Mouse (Mus musculus): ENCODE results near the gene Gabbr2.

Gene Gabbr2

DNA sequence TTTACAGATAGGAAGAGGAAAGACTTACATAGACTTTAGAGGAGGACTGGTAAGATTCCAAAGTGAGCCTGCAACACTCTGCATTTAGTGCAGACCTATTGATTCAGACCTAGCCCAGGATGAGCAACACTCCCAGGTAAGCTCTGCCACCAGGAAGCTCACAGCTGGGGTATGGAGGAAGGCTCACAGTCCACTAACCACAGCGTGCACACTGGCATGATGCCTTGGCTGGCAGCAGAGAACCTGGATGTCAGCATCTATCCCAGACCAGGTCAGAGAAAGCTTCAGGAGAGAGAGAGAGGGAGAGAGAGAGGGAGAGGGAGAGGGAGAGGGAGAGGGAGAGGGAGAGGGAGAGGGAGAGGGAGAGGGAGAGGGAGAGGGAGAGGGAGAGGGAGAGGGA lies 231.8 kb downstream of the Gabbr2 start:
- DNase-seq (ENCODE audit: low read depth): no peak

DNA sequence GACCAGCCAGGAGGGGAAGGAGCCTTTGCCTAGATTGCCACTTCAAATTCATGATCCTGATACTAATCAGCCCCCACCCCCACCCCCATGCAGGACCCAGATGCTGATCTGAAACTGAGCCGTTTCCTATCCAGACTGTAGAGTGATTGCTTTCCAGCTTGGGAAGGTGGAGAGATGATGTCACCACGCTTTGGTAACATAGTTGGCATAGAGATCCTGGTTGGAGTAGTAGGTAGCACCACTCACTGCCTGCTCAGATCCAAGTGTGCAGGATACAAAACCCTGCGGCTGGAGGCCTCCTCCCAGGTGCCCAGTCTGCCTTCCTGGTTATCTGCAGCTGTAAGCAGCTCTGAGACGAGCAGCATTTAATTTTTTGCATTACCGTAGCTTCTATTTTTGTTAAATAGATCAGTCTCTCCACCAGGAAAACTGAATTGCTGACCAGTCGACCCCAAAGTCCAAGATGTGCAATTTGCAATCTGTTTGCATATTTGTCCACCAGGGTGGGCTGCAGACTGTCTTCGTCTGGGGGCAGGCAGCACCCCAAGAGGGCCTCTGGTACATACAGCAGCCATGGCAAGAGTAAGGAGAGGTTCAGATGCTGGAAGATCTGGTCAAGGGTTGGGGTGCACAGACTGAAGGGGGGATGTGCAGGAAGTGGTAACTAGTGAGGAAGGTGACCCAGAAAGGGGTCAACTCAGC lies 233.2 kb downstream of the Gabbr2 start:
- no peak for DNase-seq (ENCODE audit: low read depth)

DNA sequence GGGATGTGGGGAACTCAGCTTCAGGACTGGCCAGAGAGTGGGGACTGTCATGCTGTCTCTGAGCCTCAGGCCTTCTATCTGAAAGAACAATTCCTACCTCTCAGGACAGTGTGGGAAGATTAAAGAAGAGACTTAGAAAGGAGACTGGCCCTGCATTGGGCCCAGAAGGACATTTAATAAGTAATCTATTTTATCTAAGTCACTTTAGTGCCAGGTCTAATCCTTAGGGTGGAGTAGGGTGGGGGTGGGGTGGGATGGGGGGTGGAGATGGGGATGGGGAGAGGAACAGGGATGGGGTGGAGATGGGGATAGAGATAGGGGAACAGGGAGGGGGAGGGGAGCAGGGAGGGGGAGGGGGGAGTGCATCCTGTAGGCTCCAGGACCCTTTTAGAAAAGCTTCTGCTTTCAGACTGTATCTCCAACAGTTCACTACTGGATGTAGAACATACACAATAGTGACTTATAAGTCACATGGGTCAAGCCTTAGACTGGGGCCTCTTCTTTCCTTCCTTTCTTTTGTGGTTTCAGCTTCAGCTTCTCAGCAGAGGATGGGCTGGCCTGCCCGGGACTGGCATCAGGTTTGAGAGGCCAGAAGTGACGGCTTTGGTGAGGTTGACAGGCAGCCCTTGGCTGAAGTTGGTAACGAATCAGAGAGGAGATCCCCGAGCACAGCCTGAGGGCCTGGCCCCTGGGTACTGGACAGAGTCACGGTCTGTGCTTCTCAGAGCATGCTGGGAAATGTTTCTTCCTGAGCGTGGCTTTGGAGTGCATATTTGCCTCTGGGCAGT lies 237.1 kb downstream of the Gabbr2 start:
- DNase-seq (ENCODE audit: low read depth): no peak

DNA sequence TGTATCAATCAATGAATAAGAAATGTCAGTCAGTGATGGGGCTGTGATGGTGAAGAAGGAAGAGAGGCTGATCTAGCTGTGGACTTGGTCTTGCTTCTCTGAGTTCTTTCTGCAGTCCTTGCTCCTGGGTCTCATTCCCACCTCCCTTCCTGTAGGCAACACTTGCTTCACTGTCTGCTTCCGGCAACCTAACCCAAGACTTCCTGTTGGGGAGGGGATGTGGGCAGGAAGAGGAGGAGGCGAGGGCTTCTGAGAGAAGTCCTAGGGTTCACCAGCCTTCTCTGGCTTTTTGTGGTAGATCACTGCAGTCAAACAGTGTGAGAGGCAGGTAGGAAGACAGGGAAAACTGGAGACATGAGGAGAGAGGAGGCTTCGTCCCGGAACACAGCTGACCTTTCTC lies 239.4 kb downstream of the Gabbr2 start:
- DNase-seq (ENCODE audit: low read depth): no peak

DNA sequence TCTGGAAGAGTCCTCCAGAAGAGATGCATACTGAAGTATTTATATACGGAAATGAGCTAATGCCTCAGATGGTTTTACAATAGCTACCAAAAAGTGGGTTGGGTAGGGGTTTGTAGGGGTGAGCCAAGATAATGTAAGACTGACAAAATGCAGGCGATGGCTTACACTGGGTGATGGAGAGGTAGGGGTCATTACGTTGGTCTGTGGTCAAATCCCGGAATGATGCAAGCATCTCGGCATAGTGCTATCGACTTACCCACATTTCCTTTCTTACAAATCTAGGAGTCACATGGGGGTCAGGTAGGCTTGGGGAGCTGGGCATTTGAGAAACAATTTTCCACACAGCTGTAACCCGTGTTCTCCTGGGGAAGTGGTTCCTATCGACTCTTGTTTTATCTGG lies 242.7 kb downstream of the Gabbr2 start:
- no peak for DNase-seq (ENCODE audit: low read depth)

DNA sequence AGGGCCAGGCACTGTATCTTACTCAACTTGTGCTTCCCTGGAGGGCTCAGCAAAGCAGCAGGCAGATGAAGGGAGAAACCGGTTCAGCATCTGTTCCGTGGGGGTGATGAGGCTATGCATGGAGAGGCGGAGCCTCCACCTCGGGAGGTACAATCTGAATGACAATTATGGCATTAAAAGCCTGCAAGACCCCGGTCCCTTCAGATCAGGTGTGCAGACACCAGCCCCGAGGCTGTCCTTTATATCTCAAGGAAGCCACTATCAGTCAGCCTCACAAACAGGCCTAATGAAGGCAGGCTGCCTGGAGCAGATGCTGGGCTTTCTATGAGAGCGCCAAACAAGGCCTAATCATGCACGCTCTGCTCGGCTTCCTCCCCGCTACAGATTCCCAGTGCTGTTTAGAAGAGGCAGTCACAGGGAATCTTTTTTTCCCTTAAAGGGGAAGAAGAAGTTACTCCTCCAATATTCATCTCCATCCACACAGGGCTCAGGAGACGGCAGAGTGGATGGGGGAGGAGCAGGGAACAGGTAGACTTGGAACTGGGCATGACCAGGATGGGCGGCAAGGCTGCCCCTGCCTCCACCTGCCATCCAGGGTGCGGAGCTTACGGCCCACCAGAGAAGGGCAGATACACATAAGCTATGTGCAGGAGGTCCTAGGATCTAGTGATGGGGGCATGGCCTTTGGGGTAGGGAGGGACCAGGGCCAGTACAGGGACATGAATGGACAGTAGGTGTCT lies 244.5 kb downstream of the Gabbr2 start:
- no peak for DNase-seq (ENCODE audit: low read depth)

DNA sequence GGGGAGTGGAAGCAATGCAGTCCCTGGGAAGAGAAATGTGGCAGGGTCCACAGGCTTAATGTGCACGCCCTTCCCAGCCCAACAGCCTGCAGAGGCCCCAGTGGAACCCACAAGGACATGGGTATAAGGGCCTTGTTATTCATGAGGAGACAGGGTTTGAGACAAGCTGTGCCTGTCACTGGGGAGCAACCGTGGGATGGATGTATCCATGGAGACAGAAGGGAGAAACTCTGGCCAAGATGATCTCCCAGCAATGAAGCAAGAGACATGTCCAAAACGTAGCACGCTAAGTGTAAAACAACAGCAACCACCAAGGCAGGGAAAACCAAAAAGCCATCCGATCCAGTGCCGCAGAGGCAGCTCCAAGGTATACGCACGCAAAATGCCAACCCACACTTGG lies 246.1 kb downstream of the Gabbr2 start:
- no peak for DNase-seq (ENCODE audit: low read depth)

DNA sequence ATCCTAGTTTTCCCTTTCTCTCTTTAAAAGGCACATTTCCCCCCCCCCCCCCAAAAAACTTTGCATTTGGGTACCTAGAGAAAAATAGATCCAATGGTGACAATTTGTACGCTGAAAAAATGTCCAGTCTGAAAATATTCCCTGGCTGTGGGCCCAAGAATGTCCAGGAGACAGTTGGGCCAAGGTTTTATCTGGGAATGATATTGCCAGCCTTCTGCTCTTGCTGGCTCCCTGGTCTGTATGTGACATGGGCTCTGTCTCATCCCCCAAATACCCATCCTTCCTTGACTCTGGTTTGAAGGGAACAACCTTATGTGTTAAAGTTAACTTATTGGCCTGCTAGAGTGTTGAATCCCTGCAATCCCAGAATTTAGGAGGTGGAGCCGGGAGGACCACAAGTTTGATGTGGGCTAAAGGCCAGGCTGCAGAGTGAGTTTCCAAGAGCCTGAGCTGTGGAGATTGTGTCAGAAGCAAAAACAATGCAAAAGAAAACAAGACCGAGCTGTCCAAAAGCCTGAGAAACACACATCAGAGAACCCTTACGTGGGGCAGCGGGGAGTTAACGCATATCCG lies 247.0 kb downstream of the Gabbr2 start:
- no peak for DNase-seq (ENCODE audit: low read depth)

DNA sequence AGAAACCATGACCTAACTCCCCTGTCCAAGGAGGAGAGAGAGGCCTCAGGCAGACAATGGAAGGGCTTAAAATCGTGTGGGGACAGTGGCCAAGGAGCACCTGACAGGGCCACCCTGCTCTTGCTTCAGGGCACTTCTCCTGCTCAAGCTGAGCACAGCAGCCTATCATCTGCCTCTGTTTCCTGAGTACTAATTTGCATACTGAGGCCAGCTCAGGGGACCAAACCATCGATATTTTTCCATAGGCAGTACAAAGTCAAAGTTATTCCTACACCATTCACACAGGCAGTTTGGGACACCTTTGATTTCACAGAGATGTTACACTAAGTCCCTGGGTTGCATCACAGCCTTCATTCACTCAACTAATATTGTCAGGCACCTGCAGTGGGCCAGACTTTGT lies 249.1 kb downstream of the Gabbr2 start:
- no peak for DNase-seq (ENCODE audit: low read depth)

DNA sequence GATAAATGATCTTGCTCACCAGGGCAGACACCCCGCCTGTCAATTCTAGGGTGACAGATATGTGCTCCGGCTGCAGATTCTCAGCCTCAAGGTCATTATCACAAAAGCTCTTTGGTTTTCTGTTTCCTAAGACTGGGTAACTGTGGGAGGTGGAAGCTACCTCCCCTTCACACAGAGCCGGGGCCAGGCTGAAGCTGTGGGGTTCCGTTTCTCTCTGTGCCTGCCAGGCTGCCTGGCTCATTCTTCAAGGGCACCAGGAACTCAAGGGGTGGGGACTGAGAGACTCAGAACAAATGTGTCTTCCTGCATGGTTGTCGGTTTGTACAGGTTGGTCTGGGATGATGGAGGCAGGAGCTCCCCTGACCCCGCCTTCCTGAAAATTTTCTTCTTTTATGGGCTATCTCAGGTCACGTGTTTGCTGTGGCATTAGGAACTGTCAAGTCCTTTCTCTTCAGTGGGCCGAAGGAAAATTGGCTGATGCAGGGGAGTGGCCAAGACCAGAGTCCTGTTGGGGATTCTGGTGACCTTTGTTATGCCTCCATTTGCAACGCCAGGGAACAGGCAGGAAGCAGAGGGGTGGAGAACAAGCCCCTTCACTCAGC lies 254.7 kb downstream of the Gabbr2 start:
- DNase-seq (ENCODE audit: low read depth): no peak

DNA sequence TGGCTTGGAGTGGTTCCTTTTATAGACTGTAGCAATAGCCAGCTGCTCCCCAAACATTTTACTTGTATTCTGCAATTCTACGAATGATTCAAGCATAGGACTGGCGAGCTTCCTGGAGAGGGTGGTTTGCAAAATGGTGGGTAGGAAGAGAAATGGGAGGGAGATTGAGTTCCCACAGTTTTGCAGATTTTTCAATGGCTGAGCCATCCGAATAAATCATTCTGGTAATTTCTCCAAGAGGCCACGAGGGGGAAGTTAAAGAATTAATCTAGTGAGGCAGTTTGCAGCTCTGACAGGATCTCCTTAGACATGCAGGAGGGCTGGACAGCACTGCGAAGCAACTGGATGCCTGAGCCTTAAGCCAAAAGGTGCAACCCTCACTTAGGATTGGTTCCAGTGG lies 256.8 kb downstream of the Gabbr2 start:
- no peak for DNase-seq (ENCODE audit: low read depth)

DNA sequence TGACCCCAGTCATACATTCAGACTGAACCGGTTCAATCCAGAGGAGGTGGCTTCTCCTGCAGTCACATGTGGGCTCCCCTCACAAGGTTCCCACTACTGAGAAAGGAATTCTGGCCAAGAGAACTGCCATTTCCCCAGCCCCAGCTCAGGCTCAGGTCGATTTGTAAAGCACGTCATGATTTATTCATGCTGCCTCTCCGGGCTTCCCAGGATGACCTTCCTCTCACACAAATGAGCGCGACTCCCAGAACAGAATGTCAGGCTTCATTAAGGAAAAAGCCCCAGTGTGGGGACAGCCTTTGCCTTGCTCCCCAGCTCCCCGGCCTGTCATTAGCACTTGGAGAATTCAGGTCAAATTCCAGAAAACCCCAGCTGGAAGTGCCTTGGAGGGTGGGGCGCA lies 260.1 kb downstream of the Gabbr2 start:
- no peak for DNase-seq (ENCODE audit: low read depth)

DNA sequence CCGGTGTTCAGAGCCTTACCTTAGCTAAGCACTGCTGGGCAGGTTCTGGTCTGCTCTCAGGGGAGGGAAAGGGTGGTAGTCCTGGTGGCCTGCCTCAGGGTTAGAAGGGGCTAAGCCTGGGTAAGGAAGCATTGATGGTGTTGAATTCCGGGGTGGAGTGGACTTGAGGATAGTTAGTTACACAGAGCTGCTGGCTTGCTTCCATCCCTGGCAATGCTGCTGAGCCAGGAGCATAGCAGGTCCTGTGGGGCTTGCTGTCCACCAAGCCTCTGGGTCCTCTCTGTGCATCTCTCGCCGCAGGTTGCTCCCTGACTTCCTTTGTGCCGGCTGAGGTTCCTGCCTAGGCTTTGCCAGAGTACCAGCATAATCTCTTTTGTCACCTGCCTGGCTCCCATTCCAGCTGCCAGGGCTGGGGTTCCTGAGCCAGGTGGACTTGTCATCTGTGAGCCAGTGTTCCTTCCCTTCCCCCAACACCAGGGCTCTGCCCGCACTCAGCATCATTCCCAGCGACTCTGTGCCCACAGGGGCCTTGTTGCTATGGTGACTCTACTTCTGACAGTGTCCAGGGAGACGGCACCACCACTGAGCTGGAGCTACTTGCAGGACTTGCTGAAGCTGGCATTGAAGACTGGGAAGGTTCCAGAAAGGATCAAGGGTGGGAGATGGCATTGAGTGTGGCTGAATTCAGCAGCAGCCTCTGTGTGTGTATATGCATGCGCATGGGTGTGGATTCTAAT lies 262.2 kb downstream of the Gabbr2 start:
- no peak for DNase-seq (ENCODE audit: low read depth)

DNA sequence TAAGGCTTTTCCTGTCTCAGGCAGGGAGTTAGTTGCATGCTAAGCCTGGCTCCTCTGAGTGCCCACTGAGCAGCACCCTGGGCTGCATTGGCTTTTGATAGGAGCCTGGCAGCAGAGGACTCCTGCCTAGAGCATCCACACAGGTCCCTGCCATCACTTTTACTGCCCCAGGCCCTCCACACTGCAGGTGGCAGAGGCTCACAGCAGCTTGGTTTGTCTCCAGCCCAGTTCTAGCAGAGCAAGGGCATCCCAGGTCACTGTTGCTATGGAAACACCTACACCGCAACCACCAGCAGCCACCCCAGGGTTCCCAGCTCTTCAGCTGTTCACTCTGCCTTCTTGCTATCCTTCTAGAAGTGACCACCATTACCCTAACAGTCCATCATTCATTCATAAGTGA lies 263.4 kb downstream of the Gabbr2 start:
- DNase-seq (ENCODE audit: low read depth): no peak

DNA sequence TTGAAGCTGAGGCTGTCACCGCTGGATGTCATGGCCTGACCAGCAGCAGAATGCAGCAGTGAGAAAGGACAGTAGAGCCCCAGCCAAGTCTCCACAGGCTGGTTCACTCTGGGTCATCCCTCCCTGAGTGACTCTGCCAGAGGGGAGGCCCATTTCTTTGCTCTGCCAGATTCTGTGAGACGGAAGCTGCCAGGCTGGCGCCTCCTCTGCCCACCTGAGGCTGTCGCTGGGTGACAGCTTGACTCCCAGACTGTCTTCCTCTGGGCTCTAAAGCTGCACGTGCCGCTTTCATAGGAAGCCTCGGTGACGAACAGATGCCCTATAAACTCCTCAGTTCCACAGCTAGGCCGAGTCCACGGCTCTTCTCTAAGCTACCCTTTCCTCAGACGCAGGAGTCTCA lies 264.5 kb downstream of the Gabbr2 start:
- no peak for DNase-seq (ENCODE audit: low read depth)

DNA sequence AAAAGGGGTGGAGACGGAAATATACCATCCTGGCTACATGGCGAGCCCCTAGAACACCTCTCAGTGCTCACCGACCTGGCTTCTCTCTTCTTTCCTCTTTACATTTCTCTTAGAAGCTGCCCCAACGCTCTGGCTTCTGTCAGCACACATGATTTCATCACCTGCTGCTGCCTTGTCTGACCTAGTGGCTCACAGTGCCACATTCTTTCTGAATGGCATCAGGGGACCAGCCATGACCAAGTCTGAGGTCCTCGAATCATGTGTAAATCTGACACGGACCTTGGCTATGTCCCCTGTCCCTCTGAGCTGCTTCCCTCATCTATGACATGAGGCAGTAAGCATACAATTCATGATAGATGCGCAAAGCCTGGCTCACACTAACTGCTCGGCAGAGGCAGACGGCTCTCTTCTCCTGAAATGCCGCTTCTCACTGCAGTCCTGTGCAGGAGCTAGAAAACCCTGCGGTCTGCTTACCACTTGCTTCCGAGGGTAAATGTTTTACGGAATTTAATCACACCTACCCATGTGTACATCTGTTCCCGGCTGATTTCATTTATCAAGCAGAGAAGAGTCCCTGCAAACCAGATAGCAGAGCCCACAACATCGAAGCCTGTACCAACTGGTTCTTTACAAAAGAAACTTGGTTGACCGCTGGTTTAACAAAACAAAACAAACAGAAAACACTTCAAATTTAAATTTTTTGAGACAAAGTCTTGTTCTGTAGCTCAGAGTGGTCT lies 270.7 kb downstream of the Gabbr2 start:
- DNase-seq (ENCODE audit: low read depth): no peak

DNA sequence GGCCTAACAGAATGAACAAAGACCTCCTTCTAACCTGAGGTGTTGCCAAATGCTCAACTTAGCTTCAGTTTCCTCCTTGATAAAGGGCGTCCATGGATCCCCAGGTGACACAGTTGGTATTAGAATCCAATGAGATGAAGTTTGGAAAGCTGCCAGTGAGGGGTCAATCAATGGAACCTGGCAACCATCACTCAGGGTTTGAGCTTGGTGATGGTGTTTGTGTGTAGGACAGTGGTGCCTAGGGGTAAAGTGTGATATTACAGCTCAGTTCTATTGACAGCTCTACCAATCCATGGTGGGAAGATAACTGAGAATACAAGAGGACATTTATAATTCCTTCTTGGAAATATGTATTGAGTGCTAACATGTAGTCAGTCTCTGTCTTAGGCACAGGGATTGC lies 271.6 kb downstream of the Gabbr2 start:
- no peak for DNase-seq (ENCODE audit: low read depth)

DNA sequence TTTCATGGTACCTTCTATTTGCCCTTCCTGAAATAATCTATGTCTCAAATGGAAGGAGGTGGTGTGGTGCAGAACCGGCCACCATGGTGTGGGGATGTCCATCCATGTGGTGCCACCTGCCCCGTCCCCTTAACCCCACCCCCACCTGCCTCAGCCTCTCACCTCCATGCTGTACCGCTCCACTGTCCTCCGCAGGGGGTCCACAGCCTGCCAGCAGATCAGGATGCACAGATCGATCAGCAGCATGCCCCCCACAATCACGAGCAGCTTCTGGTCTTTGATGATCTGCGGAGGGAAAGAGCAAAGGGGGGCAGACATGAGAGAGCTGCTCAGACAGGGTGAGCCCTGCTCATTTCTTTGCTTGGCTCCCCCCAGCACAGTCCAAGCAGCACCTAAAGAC lies 273.0 kb downstream of the Gabbr2 start:
- DNase-seq (ENCODE audit: low read depth): no peak

DNA sequence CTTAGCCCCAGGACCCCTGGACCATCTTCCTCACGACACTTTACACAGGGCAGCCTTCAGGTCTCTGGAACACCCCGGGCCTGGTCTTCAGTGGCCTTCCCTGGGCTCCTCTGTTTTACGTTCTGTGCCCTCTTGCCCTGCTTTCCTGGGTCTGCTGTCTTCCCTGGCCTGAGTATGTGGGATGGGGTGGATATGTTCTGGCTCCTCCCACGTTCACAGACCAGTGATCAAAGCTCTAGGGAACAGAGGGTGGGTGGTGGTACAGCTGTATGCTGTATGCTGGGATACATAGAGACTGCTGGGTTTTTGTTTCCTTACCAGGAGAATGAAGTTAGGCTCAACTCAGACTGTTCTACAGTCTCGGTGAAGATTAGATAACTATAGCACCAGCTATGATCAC lies 274.5 kb downstream of the Gabbr2 start:
- no peak for DNase-seq (ENCODE audit: low read depth)

DNA sequence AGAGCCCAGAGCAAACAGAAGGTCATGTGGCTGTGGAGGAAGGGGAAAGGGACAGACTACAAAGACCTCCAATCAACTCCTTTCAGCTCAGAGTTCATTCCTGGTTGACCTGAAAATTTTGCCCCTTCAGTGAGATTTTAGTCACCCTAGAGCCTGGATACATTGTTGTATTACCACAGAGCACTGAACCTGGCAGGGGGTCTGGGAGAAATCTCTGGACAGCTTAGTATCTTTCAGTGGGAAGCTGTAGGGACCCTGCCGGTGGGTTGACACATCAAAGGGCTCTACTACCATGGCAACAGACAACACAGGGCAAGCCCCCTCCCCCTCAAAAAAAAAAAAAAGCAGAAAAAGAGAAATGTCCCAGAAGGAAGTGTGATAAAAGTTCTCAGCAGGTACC lies 275.3 kb downstream of the Gabbr2 start:
- no peak for DNase-seq (ENCODE audit: low read depth)

DNA sequence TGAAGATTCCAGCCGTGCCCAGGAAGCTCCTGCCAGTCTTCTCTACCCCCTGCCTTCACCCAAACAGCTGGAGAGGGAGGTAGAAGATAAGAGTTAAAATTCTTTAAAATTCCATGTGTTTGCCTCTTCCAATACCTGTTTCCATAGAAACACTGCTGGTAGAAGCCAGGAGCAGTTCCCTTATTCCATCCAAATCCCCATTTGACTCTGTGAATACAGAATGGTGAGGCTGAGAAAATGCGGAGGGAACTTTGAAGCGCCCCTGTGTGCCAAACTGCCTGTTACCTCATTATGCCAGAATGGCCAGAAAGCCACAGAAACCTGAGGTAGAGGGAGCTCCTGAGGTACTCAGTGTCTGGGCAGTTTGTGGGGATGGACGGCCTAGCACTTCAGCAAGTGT lies 281.1 kb downstream of the Gabbr2 start:
- no peak for DNase-seq (ENCODE audit: low read depth)

Measured in c-Kit-positive CD71-positive TER-119-negative erythroid progenitor cells, embryonic 14.5 days (primary cell).